Mouse (Mus musculus) MEL (cell line): Measurements from ENCODE around the gene Lurap1l. TPM values are rescaled to one million over a fixed set of nuclear protein-coding genes. Genes with fewer than 3 reads are reported as not detected.

Experiments
- DNase-seq: peaks from one replicate; pipeline ENCODE4 v3.0.0; 2011; ENCODE audit warnings: low read depth, low spot score
- H3K27ac ChIP-seq: 2 replicates; pipeline ENCODE4 v1.5.1; 2012; ENCODE audit warnings: low read depth, mild to moderate bottlenecking, control low read depth, low read length, moderate library complexity; ENCODE audit not compliant: control insufficient read depth
- H3K27me3 ChIP-seq, 2 experiments: fragments of 150-350 bp in 1 of 2; sonication (generic) in 1 of 2; 2 replicates each; pipeline ENCODE4 v1.6.1; 2012; ENCODE audit warnings: low read length in 2 of 2, mild to moderate bottlenecking in 2 of 2, improper control_type of control experiment in 1 of 2, moderate library complexity in 1 of 2; ENCODE audit not compliant: insufficient read depth in 2 of 2, control insufficient read depth in 1 of 2
- H3K36me3 ChIP-seq, 2 experiments: 2 replicates each; pipeline ENCODE4 v1.6.1; 2012 to 2014; ENCODE audit warnings: low read length in 2 of 2, improper control_type of control experiment in 1 of 2, inconsistent platforms in 1 of 2, mild to moderate bottlenecking in 1 of 2; ENCODE audit not compliant: insufficient read depth in 2 of 2, control insufficient read depth in 1 of 2
- H3K4me1 ChIP-seq, 2 experiments: fragments of 150-350 bp in 1 of 2; sonication (generic) in 1 of 2; 2 replicates each; pipeline ENCODE4 v1.6.1; 2012; ENCODE audit warnings: low read length in 2 of 2, improper control_type of control experiment in 1 of 2, mild to moderate bottlenecking in 1 of 2; ENCODE audit not compliant: insufficient read depth in 2 of 2, control insufficient read depth in 1 of 2
- H3K4me3 ChIP-seq, 2 experiments: fragments of 150-350 bp in 1 of 2; sonication (generic) in 1 of 2; 2 replicates each; pipeline ENCODE4 v1.5.1; 2012; ENCODE audit warnings: low read depth in 2 of 2, low read length in 2 of 2, mild to moderate bottlenecking in 2 of 2, moderate library complexity in 2 of 2, control low read depth in 1 of 2, improper control_type of control experiment in 1 of 2; ENCODE audit not compliant: control insufficient read depth in 1 of 2, insufficient read depth in 1 of 2
- H3K79me2 ChIP-seq: 2 replicates; pipeline ENCODE4 v1.6.1; 2012; ENCODE audit warnings: mild to moderate bottlenecking, low read length, moderate library complexity; ENCODE audit not compliant: control insufficient read depth, poor library complexity, insufficient read depth
- H3K9ac ChIP-seq: 2 replicates; pipeline ENCODE4 v1.6.1; 2012; ENCODE audit warnings: low read depth, mild to moderate bottlenecking, control low read depth, low read length, moderate library complexity; ENCODE audit not compliant: control insufficient read depth, poor library complexity, severe bottlenecking
- H3K9me3 ChIP-seq: fragments of 150-350 bp; sonication (generic); replicated peaks from 2 replicates; pipeline ENCODE4 v1.6.1; 2012; ENCODE audit warnings: mild to moderate bottlenecking, low read length, improper control_type of control experiment, moderate library complexity; ENCODE audit not compliant: insufficient read depth
- CHD1 ChIP-seq: IDR thresholded peaks from 2 replicates; pipeline ENCODE4 v1.6.1; 2012; ENCODE audit warnings: low read depth, mild to moderate bottlenecking, inconsistent platforms, low read length, improper control_type of control experiment
- CHD2 ChIP-seq: IDR thresholded peaks from 2 replicates; pipeline ENCODE4 v1.6.1; 2011; ENCODE audit warnings: low read length, improper control_type of control experiment
- CTCF ChIP-seq, 3 experiments: IDR thresholded peaks in 2 of 3; conservative IDR thresholded peaks in 1 of 3; 2 replicates each; pipeline ENCODE4 v1.5.1; 2011 to 2012; ENCODE audit warnings: low read length in 3 of 3, low read depth in 2 of 3, mild to moderate bottlenecking in 2 of 3, improper control_type of control experiment in 1 of 3, inconsistent platforms in 1 of 3, mixed read lengths in 1 of 3, moderate library complexity in 1 of 3; ENCODE audit not compliant: control insufficient read depth in 1 of 3, insufficient read depth in 1 of 3, poor library complexity in 1 of 3, severe bottlenecking in 1 of 3
- E2F4 ChIP-seq: IDR thresholded peaks from 2 replicates; pipeline ENCODE4 v1.6.1; 2011; ENCODE audit warnings: low read depth, low read length, improper control_type of control experiment, borderline replicate concordance
- ELF1 ChIP-seq: IDR thresholded peaks from 2 replicates; pipeline ENCODE4 v1.6.1; 2014; ENCODE audit warnings: low read depth, mild to moderate bottlenecking, inconsistent platforms, low read length, improper control_type of control experiment, moderate library complexity
- JUND ChIP-seq: IDR thresholded peaks from 2 replicates; pipeline ENCODE4 v1.6.1; 2011; ENCODE audit warnings: low read depth, mild to moderate bottlenecking, improper control_type of control experiment, low read length
- MAZ ChIP-seq: IDR thresholded peaks from 2 replicates; pipeline ENCODE4 v1.6.1; 2012; ENCODE audit warnings: low read depth, mild to moderate bottlenecking, inconsistent platforms, low read length, improper control_type of control experiment
- MEF2A ChIP-seq: IDR thresholded peaks from 2 replicates; pipeline ENCODE4 v1.6.1; 2014; ENCODE audit warnings: low read depth, mild to moderate bottlenecking, inconsistent platforms, low read length, improper control_type of control experiment; ENCODE audit not compliant: poor library complexity, insufficient replicate concordance, severe bottlenecking; ENCODE audit errors: extremely low read depth
- POLR2A ChIP-seq, 2 experiments: IDR thresholded peaks; 2 replicates each; pipeline ENCODE4 v1.6.1; 2011 to 2012; ENCODE audit warnings: low read length in 2 of 2, mild to moderate bottlenecking in 2 of 2, control low read depth in 1 of 2, improper control_type of control experiment in 1 of 2, low read depth in 1 of 2, moderate library complexity in 1 of 2; ENCODE audit not compliant: control insufficient read depth in 1 of 2, insufficient read depth in 1 of 2, poor library complexity in 1 of 2
- RCOR1 ChIP-seq: IDR thresholded peaks from 2 replicates; pipeline ENCODE4 v1.6.1; 2012; ENCODE audit warnings: low read depth, mild to moderate bottlenecking, inconsistent platforms, low read length, improper control_type of control experiment
- TBP ChIP-seq: IDR thresholded peaks from 2 replicates; pipeline ENCODE4 v1.8.0; 2011; ENCODE audit warnings: low read depth, low read length, improper control_type of control experiment
- TCF12 ChIP-seq: IDR thresholded peaks from 2 replicates; pipeline ENCODE4 v1.6.1; 2014; ENCODE audit warnings: low read depth, mild to moderate bottlenecking, inconsistent platforms, low read length, improper control_type of control experiment, moderate library complexity
- USF2 ChIP-seq, 2 experiments: IDR thresholded peaks; 2 replicates each; pipeline ENCODE4 v1.6.1; 2011 to 2012; ENCODE audit warnings: improper control_type of control experiment in 2 of 2, low read length in 2 of 2, borderline replicate concordance in 1 of 2, inconsistent platforms in 1 of 2, low read depth in 1 of 2, mild to moderate bottlenecking in 1 of 2; ENCODE audit not compliant: insufficient read depth in 1 of 2
- ZMIZ1 ChIP-seq: IDR thresholded peaks from 2 replicates; pipeline ENCODE4 v1.6.1; 2012; ENCODE audit warnings: low read depth, mild to moderate bottlenecking, inconsistent platforms, low read length, improper control_type of control experiment, moderate library complexity
- ZNF384 ChIP-seq: IDR thresholded peaks from 2 replicates; pipeline ENCODE4 v1.6.1; 2012; ENCODE audit warnings: low read depth, mild to moderate bottlenecking, inconsistent platforms, low read length, improper control_type of control experiment
- polyA plus RNA-seq, 2 experiments: library from polyadenylated mRNA; stranded (reverse) in 1 of 2; unstranded in 1 of 2; fragments of >175 nt in 1 of 2; fragments of >200 nt in 1 of 2; gene quantifications; 2 replicates each; pipeline versions ENCODE4 v1.2.1 to v1.2.4; 2012; ENCODE audit warnings: low replicate concordance in 2 of 2, low read depth in 1 of 2; ENCODE audit not compliant: insufficient read length in 2 of 2, insufficient read depth in 1 of 2, missing spikeins in 1 of 2
- total RNA-seq: library from RNA; depleted of rRNA; stranded (reverse); fragments of 300-350 nt; gene quantifications from 2 replicates; pipeline ENCODE4 v1.2.3, GENCODE M21; 2012

The Lurap1l gene
- total and polyA plus RNA-seq, 3 experiments = not detected

- no peak overlapping the region for H3K9ac ChIP-seq
- H3K9me3 ChIP-seq = no peaks in the 10 kb centered on the region
- H3K36me3 ChIP-seq = no peaks in the 10 kb centered on the region
- no peak for TF ChIP-seq E2F4
- TF ChIP-seq USF2 (IDR thresholded peaks at IDR 0.05; ENCODE audit: borderline replicate concordance in 1 of 2, insufficient read depth in 1 of 2, low read depth in 1 of 2, low read length in 2 of 2) = no peak
- no peak for TF ChIP-seq TBP
- TF ChIP-seq RCOR1 = no peak
- TF ChIP-seq ELF1 = no peak
- H3K79me2 ChIP-seq = no peaks in the 10 kb centered on the region
- H3K27ac ChIP-seq = no peak overlapping the region
- no peaks in the 10 kb centered on the region for H3K27me3 ChIP-seq
- no peak overlapping the region for H3K4me3 ChIP-seq
- DNase-seq = no peak
- no peaks in the 10 kb centered on the region for H3K4me1 ChIP-seq
Observed at GRCm38 (mm10) chr4:80950280-80950781, 39.9 kb downstream of the Lurap1l start.

- Histone ChIP-seq H3K27ac (no peak overlapping the region), H3K36me3 (no peaks in the 10 kb centered on the region), H3K9ac (no peak overlapping the region), H3K4me3 (no peak overlapping the region), H3K4me1 (no peaks in the 10 kb centered on the region), H3K79me2 (no peaks in the 10 kb centered on the region), H3K9me3 (no peaks in the 10 kb centered on the region), H3K27me3 (no peaks in the 10 kb centered on the region)
- TF ChIP-seq JUND (no peak), CTCF (IDR thresholded peaks at IDR 0.05 in 2 of 3, conservative IDR thresholded peaks at IDR 0.05 in 1 of 3; ENCODE audit: control insufficient read depth in 1 of 3, insufficient read depth in 1 of 3, low read depth in 2 of 3, low read length in 3 of 3, poor library complexity in 1 of 3, severe bottlenecking in 1 of 3) (no peak), POLR2A (IDR thresholded peaks at IDR 0.05; ENCODE audit: control insufficient read depth in 1 of 2, insufficient read depth in 1 of 2, low read depth in 1 of 2, low read length in 2 of 2, poor library complexity in 1 of 2) (no peak), CHD1 (no peak), MEF2A (no peak), ZNF384 (no peak)
- DNase-seq = no peak
Observed at GRCm38 (mm10) chr4:80952653-80953052, 42.2 kb downstream of the Lurap1l start.

- no peak overlapping the region for H3K4me3 ChIP-seq
- no peak overlapping the region for H3K9ac ChIP-seq
- H3K27me3 ChIP-seq = no peaks in the 10 kb centered on the region
- no peaks in the 10 kb centered on the region for H3K79me2 ChIP-seq
- TF ChIP-seq CHD2 = no peak
- no peak for TF ChIP-seq ZMIZ1
- TF ChIP-seq MAZ = no peak
- no peak for TF ChIP-seq JUND
- TF ChIP-seq TCF12 = no peak
- no peak for DNase-seq
- no peak overlapping the region for H3K27ac ChIP-seq
- no peaks in the 10 kb centered on the region for H3K36me3 ChIP-seq
- no peaks in the 10 kb centered on the region for H3K9me3 ChIP-seq
- no peaks in the 10 kb centered on the region for H3K4me1 ChIP-seq
Observed at GRCm38 (mm10) chr4:80955942-80956341, 45.5 kb downstream of the Lurap1l start.
